Mouse (Mus musculus) R1 (cell line): Measurements from ENCODE around the gene Pus7.

Experiments used
- DNase-seq: peaks from one replicate; pipeline ENCODE4 v3.0.0-alpha.2; 2018; ENCODE audit warnings: low read depth, low spot score

The Pus7 gene

GRCm38 (mm10) chr5:23782931-23783877 is at the start of gene Pus7:
Gene Pus7, minus strand, starts transcription at chr5:23783711.
- DNase-seq: peak; percentile 89

GRCm38 (mm10) chr5:23830897-23831752 is 47.6 kb upstream of the Pus7 start:
- no peak for DNase-seq

- peak; percentile 90 for DNase-seq
Observed at GRCm38 (mm10) chr5:23826321-23827004, 43.0 kb upstream of the Pus7 start.

GRCm38 (mm10) chr5:23824171-23824733 is 40.7 kb upstream of the Pus7 start:
- peak; percentile 68 for DNase-seq

GRCm38 (mm10) chr5:23822306-23822705 is 38.8 kb upstream of the Pus7 start:
- no peak for DNase-seq

- DNase-seq: no peak
Observed at GRCm38 (mm10) chr5:23816681-23817080, 33.2 kb upstream of the Pus7 start.

GRCm38 (mm10) chr5:23814841-23815240 is 31.3 kb upstream of the Pus7 start:
- no peak for DNase-seq

- no peak for DNase-seq
Observed at GRCm38 (mm10) chr5:23792726-23793125, 9.2 kb upstream of the Pus7 start.

- no peak for DNase-seq
Observed at GRCm38 (mm10) chr5:23789078-23789612, 5.6 kb upstream of the Pus7 start.

GRCm38 (mm10) chr5:23788390-23788830 is 4.9 kb upstream of the Pus7 start:
- no peak for DNase-seq

- DNase-seq: peak; percentile 97
Observed at GRCm38 (mm10) chr5:23787536-23788389, 4.3 kb upstream of the Pus7 start, which contains the start of gene Rint1. Gene Rint1, plus strand, starts transcription at chr5:23787711.

- DNase-seq: no peak
Observed at GRCm38 (mm10) chr5:23782051-23782810, 1.3 kb downstream of the Pus7 start.

- no peak for DNase-seq
Observed at GRCm38 (mm10) chr5:23781172-23781571, 2.3 kb downstream of the Pus7 start.

GRCm38 (mm10) chr5:23780516-23780915 is 3.0 kb downstream of the Pus7 start:
- peak; percentile 48 for DNase-seq

- peak; percentile 75 for DNase-seq
Observed at GRCm38 (mm10) chr5:23774186-23774585, 9.3 kb downstream of the Pus7 start.

GRCm38 (mm10) chr5:23771105-23771504 is 12.4 kb downstream of the Pus7 start:
- DNase-seq: peak; percentile 84

- no peak for DNase-seq
Observed at GRCm38 (mm10) chr5:23764557-23764956, 19.0 kb downstream of the Pus7 start.

GRCm38 (mm10) chr5:23762531-23762930 is 21.0 kb downstream of the Pus7 start:
- no peak for DNase-seq

GRCm38 (mm10) chr5:23758633-23759032 is 24.9 kb downstream of the Pus7 start:
- peak; percentile 44 for DNase-seq
